Mouse (Mus musculus) left cerebral cortex, postnatal 36 days (tissue): ENCODE data around the gene Slc12a1. TPM values are rescaled to one million over a fixed set of nuclear protein-coding genes. Genes with fewer than 3 reads are reported as not detected.

ENCODE experiments used
- DNase-seq, 2 experiments: peaks; one replicate each; pipeline ENCODE4 v3.0.0; 2021 to 2022; ENCODE audit warnings: low spot score in 2 of 2, mixed read lengths in 1 of 2
- intact Hi-C: fragments of 180-260 bp; cut with DNase I; formaldehyde crosslinking; loops from one replicate; pipeline ENCODE4 v1.15.1; 2025
- total RNA-seq, 2 experiments: library from RNA; stranded (reverse); gene quantifications; 2 replicates each; pipeline ENCODE4 v1.2.3; 2021

Gene Slc12a1
- total RNA-seq, 2 experiments from 2014 or later = not detected

GRCm38 (mm10) chr2:125249874-125250273, 97.6 kb downstream of the Slc12a1 start:
- intact Hi-C loops = no loop called here
- DNase-seq = no peak

GRCm38 (mm10) chr2:125251781-125252180, 99.5 kb downstream of the Slc12a1 start:
- no peak for DNase-seq
- intact Hi-C loops = no loop called here

- DNase-seq = peak in 1 of 2 experiments; percentile 19
- intact Hi-C loops = no loop called here
Observed at GRCm38 (mm10) chr2:125252275-125252674, 100.0 kb downstream of the Slc12a1 start.

GRCm38 (mm10) chr2:125253699-125254098, 101.4 kb downstream of the Slc12a1 start:
- intact Hi-C loops = no loop called here
- DNase-seq = no peak

GRCm38 (mm10) chr2:125254630-125255029, 102.3 kb downstream of the Slc12a1 start:
- DNase-seq = no peak
- intact Hi-C loops = no loop called here

- intact Hi-C loops = no loop called here
- DNase-seq = no peak
Observed at GRCm38 (mm10) chr2:125255886-125256285, 103.6 kb downstream of the Slc12a1 start.

GRCm38 (mm10) chr2:125259230-125260120, 107.2 kb downstream of the Slc12a1 start:
- intact Hi-C loops = loop anchor here (5.0 kb wide), 2 partner anchors 343 to 473 kb away; no protein-coding TSS in a partner anchor
- no peak for DNase-seq

GRCm38 (mm10) chr2:125260326-125260725, 108.0 kb downstream of the Slc12a1 start:
- no peak for DNase-seq
- intact Hi-C loops = loop anchor here (5.0 kb wide), 2 partner anchors 342 to 472 kb away; no protein-coding TSS in a partner anchor

GRCm38 (mm10) chr2:125263056-125263455, 110.8 kb downstream of the Slc12a1 start:
- intact Hi-C loops = loop anchor here (5.0 kb wide), 2 partner anchors 339 to 469 kb away; no protein-coding TSS in a partner anchor
- DNase-seq = no peak

GRCm38 (mm10) chr2:125263753-125264152, 111.4 kb downstream of the Slc12a1 start:
- DNase-seq = no peak
- intact Hi-C loops = loop anchor here (5.0 kb wide), 2 partner anchors 339 to 469 kb away; no protein-coding TSS in a partner anchor

GRCm38 (mm10) chr2:125268876-125269275, 116.6 kb downstream of the Slc12a1 start:
- no peak for DNase-seq
- intact Hi-C loops = no loop called here

- intact Hi-C loops = no loop called here
- no peak for DNase-seq
Observed at GRCm38 (mm10) chr2:125275617-125276016, 123.3 kb downstream of the Slc12a1 start.

GRCm38 (mm10) chr2:125276692-125277091, 124.4 kb downstream of the Slc12a1 start:
- no peak for DNase-seq
- intact Hi-C loops = no loop called here

- DNase-seq = no peak
- intact Hi-C loops = no loop called here
Observed at GRCm38 (mm10) chr2:125278474-125278873, 126.2 kb downstream of the Slc12a1 start.

Other genes starting within 250 kb of the Slc12a1 start
- not detected for gene Slc24a5, start 84.4 kb upstream of the Slc12a1 start, total RNA-seq
- 10 to 100 TPM; 80.8 to 91.7 TPM for gene Myef2, start 28.8 kb upstream of the Slc12a1 start, total RNA-seq
- 1 to 10 TPM; 8.2 to 8.5 TPM for gene Ctxn2, start 15.8 kb upstream of the Slc12a1 start, total RNA-seq
- gene Dut, start 94.7 kb downstream of the Slc12a1 start, total RNA-seq = 10 to 100 TPM; 26.3 to 27.0 TPM